Mouse (Mus musculus): ENCODE data around the gene Gm10639.
"Not testable (repeated sequence)": the region's sequence is repeated elsewhere in the genome, so short reads cannot be mapped to it uniquely, and the experiment has no call there.

Gene Gm10639

GRCm38 (mm10) chr9:78348206-78349004 lies 58.7 kb downstream of the Gm10639 start:
- not testable (repeated sequence) for DNase-seq (ENCODE audit: low spot score)

- DNase-seq (ENCODE audit: low spot score): not testable (repeated sequence)
These were observed 59.4 kb downstream of the Gm10639 start for GRCm38 (mm10) chr9:78349141-78349540.

DNA sequence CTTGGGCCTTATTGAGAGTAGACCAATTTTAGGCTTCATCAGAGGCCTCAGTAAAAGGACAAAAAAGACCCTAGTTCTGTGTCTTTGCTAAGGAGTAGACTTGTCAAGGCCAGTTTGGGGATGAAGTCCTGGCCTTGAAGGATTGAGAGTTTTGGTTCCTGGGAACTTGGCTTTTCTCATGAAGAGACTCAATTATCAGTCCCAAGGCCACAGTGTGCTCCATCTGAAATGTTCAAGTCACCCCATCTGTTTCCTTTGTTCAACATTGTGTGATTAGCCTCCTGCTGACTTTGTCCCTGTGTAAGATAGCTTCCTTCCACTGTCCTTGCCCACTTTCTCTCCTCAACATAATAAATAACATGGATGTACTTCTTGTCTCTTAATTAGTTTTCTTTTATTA lies 60.3 kb downstream of the Gm10639 start:
- DNase-seq (ENCODE audit: low spot score): not testable (repeated sequence)

DNA sequence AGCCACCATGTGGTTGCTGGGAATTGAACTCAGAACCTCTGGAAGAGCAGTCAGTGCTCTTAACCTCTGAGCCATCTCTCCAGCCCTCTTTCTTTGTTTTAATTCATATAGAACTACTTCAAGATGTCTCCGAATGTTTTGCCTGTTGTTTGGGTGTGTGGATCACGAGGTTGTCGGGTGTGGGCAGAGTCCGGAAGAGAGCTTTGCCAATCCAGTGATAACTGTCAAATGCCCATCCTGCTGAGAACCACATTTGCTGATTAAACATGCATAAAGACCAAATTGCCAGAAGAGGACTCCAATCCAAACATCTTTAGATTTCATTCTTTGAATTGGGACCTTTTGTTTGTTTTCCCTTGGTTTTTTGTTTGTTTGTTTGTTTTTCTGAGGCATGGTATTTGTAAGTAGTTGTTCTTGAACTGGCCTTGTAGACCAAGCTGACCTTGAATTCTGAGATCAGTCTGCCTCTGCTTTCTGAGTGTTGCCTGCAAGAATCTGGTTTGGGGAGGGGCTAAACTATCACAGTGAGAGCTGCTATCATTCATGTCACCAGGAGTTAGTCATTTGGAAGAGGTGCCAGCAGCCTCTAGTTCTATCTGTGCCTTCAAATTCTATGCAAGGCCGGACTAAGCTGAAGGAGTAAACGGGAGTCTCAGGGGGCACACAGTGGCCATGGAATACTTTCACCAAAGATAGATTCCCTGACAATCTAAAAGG lies 61.9 kb downstream of the Gm10639 start:
- DNase-seq (ENCODE audit: low spot score): no peak
